Mouse (Mus musculus) retina, postnatal 1 day (tissue): ENCODE measurements around the gene Rapgefl1.
A peak's percentile ranks its signal among the peaks of the same experiment; 100 is the strongest.

Experiments
- DNase-seq: peaks from one replicate; pipeline ENCODE4 v3.0.0-alpha.2; 2012

The Rapgefl1 gene

DNA sequence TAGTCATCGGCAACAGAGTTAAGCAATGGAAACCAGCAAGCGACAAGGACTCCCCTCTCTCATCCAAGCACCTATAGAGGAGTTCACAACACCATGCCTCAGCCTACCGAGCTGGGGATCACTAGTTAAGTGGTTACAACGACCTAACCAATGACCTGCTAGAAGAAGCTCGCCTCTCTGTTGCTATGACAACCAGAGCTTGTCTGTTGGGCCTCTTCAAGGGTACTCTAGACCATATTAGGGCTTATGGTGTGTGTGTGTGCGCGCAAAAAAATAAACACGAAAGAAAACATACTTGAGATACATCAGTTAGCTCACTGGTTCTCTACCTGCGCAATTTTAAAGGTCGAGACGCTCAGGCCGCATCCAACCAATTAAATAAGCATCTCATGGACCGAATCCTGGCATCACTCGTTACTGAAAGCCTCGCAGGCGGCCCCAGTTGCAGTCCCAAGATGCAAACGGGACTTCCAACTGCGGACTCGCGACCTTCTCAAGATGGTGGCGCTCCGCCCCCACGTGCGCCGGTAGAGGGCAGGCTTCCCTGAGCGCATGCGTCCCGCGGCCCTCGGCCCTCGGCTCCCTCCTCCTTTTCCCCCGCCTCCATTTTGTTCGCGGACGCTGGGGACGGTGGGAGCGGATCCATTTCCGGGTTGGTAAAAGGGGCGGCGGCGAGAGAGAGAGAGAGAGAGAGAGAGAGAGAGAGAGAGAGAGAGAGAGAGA is 26.6 kb downstream of the Rapgefl1 start, which contains the start of gene Wipf2:
Gene Wipf2, plus strand, starts transcription at position 611 of the 723 bp plus-strand sequence.
- peak; percentile 98 for DNase-seq

DNA sequence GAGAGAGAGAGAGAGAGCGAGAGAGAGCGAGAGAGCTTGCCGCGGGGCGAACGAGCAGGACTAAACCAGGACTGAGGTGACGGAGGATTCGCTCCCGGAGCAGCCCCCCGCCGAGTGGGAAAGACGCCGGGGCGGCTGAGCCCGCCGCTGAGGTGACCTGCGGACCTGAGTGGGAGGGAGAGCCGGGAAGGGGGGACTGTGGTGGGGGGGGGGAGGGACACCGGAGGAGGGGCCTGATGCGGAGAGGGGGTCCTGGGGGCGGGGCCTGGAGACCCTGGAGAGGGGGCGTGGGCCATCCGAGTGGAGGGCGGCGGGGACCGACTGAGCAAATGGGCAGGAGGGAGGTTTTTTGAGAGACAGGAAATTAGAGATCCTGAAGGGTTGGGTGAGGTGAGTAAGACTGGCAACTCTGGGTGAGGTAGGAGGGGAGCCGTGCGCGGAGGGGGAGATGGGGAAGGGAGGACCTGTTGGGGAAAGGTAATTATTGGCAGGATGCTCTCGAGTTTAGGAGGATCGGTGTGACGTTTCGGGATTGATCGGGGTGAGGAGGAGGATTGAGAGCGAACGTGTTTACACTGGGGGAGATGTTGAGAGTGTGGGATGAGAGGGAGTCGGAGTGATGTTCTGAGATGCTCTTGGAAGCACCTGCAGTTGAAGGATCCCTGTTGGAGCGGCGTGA is 27.3 kb downstream of the Rapgefl1 start:
- DNase-seq, result no peak

DNA sequence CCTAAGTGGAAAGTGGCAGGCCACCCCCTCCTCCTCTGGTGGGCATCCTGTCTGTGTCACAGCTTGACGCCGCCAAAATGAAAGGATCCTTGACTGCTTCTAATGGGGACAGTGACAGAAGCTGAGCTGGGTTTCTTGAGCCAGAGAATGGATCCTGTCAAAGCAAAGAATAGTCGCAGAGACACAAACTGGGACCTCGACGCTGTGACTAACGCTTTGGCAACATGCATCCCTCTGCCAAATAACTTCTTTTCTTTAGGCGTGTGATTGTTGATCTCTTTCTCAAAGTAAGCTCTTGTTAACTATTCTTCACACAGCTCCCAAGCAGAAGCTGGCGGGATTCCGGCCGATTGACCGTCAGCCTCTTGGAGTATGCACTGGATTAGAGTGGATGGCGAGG is 30.7 kb downstream of the Rapgefl1 start:
- no peak for DNase-seq

DNA sequence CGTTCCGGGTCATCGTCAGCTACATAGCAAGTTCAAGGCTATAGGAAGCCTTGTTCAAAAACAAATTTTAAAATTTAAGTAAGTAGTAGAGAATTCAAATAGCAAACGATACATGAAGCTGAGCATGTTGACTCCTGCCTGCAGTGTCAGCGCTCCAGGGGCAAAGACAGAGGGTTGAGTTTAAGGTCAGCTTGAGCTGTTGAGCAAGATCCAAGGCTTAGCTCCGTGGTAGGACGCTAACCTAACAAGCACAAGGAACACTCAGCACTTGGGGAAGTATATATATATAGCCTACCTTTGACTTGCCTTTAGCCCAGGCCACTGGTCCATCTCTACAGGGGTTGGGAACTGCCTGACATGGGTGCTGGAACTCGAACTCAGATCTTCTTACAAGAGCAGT is 33.3 kb downstream of the Rapgefl1 start:
- DNase-seq, result no peak

DNA sequence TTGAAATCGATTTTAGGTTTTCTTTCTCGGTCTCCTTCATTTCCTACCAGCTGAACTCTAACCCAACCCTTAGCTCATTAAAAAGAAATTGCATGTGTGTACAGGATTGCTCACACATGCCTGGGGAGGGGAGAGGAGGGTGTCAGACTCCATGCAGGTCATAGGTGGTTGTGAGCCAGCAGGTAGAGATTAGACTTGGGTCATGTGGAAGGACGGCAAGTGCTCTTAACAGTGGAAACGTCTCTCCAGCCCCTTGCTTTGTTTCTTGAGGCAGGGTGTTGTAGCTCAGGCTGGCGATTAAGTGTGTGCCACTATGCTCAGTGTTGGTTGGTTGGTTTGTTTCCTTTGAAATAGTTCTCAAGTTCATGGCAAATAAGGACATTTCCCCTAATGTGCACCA is 34.2 kb downstream of the Rapgefl1 start:
- no peak for DNase-seq

DNA sequence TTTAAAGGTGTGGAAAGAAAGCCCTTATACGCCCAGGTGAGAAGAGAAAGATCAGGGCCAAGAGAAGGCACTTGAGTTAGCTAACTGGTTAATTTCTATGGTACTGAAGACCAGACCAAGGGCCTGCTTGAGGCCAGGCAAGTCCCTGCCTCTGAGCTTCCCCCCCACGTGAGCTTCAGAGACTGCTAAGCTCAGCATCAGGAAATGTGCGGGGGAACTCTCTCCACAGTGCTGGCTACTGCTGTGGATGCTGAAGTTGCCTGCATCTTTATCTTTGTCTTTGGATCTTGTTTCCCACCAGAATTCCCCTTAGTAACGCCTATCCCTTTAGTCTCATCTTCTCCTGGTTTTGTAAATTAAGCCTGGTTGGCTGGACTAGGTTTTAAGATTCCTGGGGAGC is 34.8 kb downstream of the Rapgefl1 start:
- DNase-seq, result no peak

DNA sequence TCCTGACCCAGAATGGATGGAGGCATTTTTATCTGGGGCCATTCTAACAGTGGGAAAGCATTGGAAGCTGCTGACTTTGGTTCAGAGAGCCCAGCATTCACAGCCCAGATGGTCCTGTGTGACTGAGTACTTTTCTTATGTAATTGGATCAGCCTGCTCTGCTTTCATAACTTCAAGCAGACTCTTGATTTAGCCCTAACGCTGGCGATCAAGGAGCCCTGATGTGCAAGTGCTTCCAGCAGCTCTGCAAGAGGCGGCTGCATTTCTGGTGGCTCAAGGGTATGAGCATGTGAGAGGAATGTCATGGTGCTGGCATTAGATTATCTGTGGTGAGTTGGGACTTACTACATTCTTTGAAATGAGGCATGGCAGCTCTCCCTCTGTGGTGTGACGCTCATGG is 35.5 kb downstream of the Rapgefl1 start:
- DNase-seq, result no peak

DNA sequence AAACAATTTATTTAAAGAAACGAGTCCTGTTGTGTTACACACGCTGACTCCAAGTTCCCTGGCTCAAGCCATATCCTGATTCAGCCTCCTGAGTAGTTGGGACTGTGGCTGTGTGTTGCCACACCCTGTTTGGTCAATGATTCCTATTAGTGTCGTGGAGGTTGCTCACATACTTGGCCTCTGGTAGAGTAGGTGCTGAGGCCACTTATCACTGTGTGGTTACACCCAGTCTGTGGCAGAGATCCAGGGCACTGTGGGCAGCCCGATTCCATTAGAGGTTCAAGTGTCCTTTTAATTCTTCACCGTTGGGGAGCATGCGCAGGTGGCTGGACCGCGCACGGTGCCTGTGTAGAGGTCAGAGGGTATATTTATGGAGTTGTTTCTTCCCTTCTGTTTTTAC is 37.3 kb downstream of the Rapgefl1 start:
- DNase-seq, result no peak

DNA sequence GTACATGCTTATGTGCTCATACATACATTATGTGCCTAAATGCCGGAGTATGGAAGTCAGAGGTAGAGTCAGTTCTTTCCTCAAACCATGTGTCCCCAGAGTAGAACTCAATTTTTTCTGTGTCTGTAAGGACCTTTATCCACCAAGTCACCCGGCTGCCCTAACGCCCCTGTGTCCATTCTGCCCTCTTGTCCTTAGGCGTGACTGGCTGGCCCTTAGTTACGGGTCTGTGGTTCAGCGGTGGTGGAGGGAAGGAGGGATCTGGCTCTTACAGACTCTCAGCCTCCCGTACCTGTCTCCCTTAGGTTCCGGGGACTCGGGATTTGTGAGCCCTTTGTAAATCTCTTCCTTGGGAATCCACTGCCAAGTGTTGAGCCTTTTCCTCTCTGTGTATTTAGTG is 40.4 kb downstream of the Rapgefl1 start:
- DNase-seq, result no peak

DNA sequence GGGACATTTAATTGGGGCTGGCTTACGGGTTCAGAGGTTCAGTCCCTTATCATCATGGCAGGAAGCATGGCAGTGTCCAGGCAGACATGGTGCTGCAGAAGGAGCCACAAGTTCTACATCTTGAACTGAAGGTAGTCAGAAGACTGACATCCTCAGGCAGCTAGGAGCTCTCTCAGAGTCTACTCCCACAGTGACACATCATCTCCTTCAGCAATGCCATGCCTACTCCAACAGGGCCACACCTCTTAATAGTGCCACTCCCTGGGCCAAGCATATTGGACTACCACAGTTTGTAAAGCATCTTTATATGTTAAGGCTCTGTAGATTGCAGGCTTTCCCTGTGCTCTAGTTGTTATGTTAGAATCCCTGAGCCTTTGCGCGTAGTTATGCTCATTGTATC is 51.1 kb downstream of the Rapgefl1 start:
- DNase-seq, result no peak

DNA sequence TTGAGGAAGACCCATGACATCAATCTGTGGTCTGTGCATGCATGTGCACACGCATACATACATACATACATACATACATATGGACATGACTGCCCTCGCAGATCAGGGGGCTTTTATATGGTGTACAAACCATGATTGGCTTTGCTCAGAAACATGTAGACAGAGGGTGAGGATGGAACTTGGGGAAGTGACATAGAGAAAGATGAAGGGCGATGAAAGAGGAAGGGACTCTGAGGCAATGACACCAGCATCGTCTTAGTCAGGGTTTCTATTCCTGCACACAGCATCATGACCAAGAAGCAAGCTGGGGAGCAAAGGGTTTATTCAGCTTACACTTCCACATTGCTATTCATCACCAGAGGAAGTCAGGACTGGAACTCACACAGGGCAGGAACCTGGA is 52.5 kb downstream of the Rapgefl1 start:
- no peak for DNase-seq

DNA sequence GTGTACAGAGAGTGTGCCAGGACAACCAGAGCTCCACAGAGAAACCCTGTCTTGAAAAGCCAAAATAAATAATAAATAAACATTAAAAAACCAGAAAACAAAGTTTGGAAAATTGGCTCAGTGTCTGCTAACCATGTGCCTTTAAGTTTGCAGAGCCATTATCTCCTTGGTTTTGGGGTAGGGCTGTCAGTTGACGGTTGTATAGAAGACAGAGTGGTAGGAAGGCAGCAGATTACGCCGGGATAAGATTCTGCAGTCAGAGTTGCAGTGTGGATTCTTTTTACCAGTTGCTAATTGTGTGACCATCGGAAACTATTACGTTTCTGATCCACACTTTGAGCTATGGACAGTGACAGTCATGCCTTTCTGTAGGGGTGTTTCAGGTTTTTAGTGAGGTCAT is 53.4 kb downstream of the Rapgefl1 start:
- no peak for DNase-seq

DNA sequence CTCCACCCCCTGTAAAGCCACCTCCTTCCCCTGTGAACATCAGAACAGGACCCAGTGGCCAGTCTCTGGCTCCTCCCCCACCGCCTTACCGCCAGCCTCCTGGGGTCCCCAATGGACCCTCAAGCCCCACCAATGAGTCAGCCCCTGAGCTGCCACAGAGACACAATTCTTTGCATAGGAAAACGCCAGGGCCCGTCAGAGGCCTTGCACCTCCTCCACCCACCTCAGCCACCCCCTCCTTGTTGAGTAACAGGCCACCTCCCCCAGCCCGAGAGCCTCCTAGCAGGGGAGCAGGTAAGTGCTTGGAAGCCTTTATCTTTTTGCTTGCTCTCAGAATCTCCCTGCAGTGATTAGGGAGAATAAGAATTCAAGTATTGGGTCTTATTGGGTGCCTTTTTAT is 55.8 kb downstream of the Rapgefl1 start:
- no peak for DNase-seq

DNA sequence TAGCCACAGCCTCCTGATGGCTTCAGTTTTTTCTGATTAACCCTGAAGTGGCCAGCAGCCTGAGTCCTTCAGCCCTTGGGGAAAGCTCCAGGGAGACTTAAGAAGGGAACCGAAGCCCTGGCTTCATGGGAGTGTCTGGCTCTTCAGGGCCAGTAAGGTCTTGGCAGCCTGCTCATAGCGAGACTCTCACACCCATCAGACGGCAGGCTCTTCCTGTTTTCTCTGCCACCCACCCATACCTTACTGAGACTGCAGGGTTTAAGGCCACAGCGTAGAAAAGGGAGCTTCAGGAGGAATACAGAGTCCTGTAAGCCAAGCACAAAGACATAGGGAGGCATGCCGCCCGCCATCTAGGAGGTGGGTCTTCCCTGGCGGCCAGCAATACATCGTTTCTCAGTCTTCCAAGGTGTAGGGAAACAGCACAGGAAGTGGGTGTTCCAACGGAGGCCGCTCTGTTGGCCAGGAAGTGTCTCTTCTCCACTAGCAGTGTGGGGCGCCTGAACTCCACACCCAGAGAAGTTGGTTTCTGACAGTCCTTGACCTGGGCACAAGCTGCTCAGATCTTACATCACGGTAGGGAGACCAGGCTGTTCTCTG is 64.0 kb downstream of the Rapgefl1 start:
- no peak for DNase-seq

DNA sequence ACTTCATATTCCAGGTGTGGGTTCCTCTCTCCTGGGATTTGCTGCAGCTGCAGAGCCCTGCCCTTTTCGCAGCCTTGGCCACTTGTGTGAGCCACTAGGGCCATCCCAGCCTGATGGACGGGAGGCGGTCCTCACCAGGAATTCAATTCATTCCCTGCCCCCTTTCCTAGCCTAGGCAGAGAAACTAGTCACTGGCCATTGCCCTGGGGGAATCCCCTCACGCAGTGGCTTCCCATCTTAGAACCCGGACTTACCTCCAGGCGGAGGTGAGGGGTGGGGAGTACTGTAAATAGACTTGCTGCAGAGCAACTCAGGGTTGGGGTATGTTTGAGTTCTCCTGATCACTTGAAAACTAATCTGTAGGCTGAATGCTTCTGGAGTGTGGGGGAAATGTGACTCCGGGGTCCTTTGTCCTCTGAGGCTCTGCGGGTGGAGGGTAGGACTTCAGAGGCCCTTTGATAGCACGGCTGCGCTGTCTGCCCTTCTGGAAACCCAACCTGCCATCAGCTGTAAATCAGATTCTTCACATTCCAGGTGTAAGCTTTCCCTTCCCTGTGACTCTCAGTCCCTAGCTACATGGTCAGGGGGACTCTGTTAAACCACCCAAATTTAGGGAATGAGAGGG is 66.1 kb downstream of the Rapgefl1 start:
- DNase-seq, result no peak
